Mouse (Mus musculus) gonadal fat pad, adult 2 months (tissue): ENCODE data around the gene Clpsl2. TPM values are rescaled to one million over a fixed set of nuclear protein-coding genes. Genes with fewer than 3 reads are reported as not detected.
"Not testable (repeated sequence)": the region's sequence is repeated elsewhere in the genome, so short reads cannot be mapped to it uniquely, and the experiment has no call there.

Experiments used
- DNase-seq: peaks from one replicate; pipeline ENCODE4 v3.0.0-alpha.2; 2012; ENCODE audit warnings: low read depth
- polyA plus RNA-seq: library from polyadenylated mRNA; depleted of rRNA; stranded (reverse); fragments of >200 nt; gene quantifications from 2 replicates; pipeline ENCODE4 v1.2.3, GENCODE M21; 2012

Gene Clpsl2
- polyA plus RNA-seq, 1 experiment = 1,738 TPM

DNA sequence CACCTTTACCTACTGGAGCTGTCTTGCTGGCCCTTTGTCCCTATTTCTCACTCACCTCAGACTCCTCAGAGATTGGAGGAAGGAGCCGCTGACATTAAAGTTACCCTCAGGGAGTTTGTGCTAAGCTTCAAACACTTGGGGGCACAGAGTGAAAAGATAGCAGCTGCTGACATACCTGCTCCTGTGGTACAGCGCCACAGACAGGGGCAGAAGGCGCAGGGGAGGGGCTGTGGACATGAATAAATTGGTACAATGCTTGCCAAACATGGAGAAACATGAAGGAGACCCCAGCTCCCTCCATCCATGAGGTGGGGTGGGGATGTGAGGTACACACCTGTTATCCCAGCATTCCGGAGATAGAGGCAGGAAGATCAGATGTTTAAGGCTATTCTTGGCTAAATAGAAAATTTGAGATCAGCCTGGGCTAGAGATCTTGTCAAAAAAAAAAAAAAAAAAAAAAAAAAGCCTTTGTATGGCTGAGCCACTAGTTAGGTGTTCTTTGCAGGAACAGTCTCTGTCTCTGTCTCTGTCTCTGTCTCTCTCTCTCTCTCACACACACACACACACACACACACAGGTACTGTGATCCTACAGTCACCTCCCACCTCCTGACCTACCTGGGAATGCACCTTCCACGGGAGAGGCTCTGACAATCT, 28.0 kb upstream of the Clpsl2 start:
- no peak for DNase-seq

DNA sequence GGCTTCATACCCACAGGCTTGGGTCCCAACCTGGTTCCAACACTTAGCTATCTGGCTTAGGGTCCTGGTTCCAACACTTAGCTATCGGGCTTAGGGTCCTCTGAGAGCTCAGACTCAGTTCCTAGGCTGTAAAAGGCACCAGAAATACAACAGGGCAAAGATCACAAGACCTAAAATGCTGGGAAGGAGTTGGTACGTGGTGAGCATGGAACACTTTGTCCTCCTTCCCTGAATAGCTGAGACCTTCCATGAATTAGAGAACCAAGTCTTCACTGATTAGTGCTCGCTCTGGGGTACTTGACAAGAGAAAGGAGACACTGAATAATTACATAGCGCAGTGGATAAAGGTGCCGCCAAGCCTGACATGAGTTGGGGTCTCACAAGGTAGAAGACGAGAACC, 27.3 kb upstream of the Clpsl2 start:
- no peak for DNase-seq

DNA sequence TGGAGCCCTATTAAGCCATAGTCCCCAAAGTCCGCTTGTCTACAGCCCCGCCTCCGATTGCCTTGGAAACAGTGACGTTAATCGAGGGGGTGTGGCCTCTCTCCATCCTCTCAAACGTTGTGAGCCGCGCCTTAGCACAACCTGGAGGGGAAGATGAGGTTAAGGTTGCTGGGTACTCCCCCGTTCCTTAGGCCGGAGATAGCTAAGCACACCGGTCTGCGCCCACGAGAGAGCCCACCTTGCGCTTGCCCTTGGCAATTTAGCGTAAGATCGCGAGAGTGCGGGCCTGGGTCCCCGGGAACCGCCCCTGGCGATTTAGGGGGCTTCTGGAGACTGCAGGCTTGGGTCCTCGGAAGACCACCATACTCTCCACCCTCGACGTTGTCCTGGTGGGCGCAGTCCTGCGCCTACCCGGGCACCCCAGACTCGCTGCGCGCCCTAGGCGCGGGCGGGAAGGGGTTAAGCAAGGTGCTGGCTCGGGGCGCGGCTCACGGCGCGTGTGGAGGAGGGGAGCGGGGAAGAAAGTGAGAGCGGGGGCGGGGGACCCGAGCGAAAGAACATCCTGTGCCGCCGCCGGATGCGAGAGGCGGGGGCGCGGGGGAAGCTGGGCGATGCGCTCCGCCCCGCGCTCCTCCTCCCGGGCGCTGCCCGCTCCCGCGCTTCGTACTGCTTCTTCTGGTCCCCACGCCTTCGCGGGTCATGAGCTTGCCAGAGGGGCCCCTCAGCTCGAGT, 26.4 kb upstream of the Clpsl2 start:
- no peak for DNase-seq

DNA sequence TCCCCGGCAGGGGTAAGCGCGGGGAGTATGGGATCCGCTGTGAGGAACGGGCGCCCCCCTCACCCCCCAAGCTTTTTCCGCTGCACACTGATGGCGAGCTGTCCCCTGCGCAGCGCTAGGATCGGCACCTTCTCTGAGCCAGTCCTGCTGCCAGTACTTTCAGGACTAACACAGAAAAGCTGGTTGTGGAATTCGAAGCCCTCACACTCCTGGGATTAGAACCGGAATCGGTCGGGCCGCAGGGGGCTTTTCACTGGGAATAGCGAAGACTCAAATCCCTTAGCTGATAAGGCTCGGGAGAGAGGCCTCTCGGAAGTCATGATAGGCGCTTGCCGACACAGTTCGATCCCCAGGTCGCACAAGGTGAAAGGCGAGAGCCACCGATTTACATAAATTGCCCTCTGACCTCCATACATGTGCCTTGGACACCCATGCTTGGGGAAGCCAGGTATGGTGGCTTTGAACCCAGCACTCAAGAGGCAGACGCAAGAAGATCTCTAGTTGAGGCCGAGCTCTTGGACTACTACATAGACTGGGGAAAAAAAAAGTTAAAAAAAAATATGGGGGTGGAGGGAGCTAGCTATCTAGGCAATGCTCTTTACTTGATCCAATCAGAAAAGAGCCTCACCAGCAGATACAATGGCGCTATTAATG, 25.7 kb upstream of the Clpsl2 start:
- no peak for DNase-seq

DNA sequence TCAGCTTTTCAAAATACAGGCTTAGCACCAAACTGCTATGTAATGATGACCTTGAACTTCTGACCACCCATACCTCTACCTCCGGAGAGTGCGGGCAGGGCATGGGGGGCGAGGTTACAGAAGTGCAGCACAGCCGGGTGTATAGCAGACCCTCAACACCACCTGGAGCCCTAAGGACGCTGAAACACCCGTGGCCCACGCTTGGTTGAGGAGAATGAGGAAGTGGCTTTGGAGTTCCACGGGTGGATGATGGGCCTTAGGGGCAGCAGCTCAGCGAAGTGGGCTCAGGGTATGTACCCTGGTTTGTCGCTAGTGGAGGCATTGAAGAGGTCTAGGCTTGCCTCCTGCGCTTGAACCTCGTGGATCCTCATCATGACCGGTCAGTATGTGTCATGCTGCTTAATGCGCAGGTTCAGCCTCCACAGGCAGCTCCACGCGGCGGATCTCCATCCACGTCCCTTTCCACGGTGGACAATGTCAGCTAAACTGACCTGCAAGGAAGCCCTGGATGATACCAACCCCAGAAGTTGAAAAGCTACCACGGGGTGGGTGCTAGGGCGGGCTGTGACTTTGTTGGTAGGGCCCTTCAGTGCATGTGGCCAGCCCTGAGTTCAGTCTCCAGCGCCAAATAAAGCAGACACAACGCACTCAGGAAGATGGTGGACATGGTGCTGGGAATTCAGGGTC, 25.1 kb upstream of the Clpsl2 start:
- no peak for DNase-seq

DNA sequence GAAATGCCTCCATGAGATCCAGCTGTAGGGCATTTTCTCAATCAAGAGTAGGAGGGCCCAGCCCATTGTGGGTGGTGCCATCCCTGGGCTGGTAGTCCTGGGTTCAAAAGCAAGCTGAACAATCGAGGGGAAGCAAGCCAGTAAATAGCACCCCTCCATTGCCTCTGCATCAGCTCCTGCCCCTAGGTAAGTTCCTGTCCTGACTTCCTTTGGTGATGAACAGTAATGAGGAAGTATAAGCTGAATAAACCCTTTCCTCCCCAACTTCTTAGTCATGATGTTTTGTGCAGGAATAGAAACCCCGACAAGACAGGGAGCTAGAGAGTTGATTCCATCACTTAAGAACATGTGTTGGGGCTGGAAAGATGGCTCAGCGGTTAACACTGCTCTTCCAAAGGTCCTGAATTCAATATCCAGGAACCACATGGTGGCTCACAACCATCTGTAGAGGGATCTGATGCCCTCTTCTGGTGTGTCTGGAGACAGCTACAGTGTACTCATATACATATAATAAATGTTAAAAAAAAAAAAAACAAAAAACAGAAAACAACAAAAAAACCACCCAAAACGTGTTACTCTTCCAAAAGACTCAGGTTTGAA, 24.3 kb upstream of the Clpsl2 start:
- DNase-seq = no peak

DNA sequence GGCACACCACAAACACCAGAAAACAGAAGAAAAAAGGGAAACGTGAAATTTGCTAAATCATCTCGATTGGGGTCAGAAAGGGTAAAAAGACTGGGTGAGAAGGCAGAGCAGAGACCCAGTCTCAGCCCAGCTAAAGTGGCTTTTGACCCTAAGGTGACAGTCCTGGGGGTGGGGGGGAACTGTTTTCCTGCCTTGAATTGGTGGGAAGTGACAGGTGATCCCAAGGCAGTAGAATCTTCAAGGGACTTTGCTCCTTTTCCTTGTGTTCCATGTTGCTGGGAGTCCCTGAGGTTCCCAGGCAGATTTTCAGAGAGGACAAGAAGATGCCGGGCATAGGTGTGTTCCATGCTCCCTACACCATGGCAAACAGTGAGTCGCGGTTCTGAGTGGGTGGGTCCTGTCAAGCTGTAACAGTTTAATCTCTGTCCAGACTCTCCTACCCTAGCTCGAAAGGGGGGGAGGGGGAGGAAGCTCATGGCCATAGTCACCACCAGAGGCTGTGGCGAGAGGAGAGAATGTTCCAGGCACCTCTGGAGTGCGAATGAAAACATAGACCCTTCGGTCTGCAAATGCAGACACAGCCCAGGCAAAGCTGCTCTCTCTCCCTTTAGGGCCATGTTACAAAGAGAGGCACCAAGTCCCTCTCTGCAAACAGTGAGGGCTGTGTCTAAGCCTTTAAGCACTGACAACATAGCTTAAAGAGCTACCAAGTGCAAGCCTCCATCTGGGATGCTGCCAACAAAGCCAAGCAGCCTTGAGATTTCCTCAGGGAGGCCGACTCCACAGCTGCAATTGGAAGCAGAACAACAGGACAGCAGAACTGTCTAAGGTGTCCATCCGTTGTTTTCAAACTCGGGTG, 21.8 kb upstream of the Clpsl2 start:
- DNase-seq = no peak

DNA sequence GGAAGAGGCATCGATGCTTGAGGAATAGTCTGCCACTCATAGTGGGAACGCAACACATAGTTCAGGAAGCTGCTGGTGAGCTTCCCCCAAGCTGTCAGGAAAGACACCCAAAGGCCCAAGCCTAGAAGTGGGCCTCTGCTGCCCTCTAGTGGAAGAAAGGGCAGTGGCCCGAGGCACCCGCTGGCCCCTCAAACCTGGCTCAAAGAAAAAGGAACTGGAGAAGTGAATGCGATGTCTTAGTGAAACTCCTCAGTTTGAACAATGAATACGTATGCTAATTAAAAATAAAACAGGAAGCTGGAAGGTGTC, 21.2 kb upstream of the Clpsl2 start:
- DNase-seq = no peak

DNA sequence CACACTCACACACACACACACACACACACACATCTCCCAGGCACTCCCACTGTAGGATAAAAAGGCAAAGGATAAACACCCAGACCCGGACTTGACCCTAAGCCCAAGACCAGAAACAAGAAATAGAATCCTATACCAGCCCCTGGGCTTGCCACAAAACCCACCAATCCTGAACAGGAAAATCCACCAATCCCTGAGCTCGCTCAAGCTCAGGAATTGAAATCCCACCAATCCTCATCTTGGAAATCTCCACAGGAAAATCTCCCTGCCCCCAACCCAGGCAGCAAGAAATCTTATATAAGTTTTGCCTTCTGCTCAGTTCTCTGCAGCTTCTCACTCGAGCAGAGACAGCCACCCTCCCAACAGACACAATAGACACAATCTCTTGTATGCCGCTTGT, 20.1 kb upstream of the Clpsl2 start:
- no peak for DNase-seq

DNA sequence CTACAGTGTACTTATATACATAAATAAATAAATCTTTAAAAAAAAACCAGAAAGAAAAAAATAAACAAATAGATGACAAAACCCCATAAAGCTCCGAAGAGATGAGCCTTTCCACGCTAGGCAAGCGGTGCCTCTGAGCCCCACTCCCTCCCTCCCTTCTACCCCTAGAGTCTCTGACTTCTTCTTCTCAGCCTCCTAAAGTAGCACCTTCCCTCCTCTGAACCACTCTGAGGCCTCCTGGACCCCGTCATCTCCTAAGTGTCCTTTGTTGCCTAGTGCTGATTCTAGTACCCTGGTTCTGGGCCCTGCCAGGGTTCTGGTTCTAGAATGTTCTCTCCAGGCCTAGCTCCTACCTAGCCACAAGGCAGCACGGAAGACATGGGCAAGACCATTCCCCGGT, 18.7 kb upstream of the Clpsl2 start, which contains the start of gene Armc12:
Gene Armc12, plus strand, starts transcription at position 301 of the 400 bp plus-strand sequence.
- no peak for DNase-seq

DNA sequence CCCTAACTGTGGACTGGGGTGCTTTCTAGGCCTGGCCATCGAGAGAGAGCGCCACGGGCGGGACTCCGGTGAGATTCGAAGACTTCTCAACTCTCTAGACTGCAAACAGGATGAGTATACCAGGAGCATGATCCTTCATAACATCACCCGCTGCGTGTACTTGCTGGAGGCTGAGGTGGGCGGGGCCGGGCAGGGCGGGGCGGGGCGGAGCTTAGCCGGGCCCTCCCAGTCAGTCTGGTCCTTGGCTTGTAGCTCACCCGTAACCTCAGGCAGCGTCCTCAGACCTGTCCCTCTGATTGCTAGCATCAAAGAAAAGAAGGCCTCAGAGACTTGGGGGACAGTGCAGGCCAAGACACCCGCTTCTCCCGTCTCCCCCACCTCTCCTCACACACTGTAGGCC, 17.3 kb upstream of the Clpsl2 start:
- DNase-seq = no peak

DNA sequence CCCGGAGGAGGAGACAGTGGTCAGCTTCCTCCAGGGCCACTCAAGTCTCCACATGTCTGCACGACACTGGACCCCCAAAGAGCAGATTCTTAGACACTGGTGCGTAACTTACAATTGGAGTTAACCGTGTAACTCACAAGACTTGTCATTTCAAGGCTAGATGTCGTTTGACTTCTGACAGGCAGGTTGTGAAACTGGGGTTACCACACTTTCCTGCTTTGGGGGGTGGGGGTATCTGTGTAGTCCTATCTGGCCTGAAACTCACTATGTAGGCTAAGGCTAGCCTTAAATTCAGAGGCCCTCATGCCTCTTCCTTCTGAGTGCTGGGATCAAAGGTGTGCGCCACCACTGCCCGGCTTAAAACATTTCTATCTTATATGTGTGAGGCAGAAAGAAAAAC, 16.7 kb upstream of the Clpsl2 start:
- no peak for DNase-seq

DNA sequence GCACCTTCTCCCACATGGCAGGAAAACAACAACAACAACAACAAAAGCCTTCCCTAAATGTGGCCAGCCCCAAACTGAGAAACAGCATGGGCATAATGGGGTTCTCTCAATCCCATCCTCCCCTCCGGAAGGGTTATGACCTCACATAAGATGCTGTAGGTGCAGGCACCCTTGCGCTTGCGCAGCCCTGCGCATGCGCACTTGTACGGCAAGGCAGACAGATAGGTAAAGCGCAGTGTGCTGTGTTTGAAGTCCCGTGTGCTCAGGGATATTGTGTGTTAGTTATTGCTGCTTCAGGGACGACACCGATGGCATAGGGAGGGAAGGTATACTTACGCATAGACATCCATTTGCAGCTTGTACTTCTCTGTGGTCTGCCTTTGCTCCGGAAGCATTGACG, 15.9 kb upstream of the Clpsl2 start:
- DNase-seq = no peak

DNA sequence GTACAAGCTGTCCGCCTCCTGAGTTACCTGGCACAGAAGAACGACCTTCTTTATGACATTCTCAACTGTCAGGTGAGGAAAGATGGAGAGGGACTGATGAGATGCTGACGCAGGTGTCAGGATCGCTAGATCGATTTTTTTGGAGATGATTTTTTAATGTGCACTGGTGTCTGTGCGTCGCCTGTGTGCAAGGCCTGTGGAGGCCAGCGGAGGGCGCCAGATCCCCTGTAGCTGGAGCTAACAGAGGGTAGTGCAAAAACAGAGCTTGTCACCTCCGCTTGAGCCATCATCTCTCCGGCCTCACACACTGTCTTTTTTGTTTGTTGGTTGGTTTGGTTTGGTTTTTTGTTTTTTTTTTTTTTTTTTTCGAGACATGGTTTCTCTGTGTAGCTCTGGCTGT, 11.3 kb upstream of the Clpsl2 start:
- no peak for DNase-seq

DNA sequence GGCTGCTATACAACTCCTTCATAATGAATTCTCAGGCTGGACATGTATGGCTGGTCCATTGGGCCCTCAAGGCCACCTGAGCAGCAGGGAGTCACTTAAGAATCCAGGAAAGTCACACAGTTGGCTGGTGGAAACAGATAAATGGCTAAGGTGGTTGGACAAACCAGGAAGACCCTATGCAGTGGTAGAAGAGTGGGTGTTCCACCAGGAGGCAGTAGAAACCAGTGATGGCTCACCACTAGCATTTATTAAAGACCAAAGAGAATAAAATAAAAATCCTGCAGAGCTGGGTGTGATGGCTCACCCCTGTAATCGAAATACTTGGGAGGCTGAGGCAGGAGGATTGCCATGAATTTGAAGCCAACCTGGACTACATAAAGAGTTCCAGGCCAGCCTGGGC, 2.3 kb upstream of the Clpsl2 start:
- no peak for DNase-seq

DNA sequence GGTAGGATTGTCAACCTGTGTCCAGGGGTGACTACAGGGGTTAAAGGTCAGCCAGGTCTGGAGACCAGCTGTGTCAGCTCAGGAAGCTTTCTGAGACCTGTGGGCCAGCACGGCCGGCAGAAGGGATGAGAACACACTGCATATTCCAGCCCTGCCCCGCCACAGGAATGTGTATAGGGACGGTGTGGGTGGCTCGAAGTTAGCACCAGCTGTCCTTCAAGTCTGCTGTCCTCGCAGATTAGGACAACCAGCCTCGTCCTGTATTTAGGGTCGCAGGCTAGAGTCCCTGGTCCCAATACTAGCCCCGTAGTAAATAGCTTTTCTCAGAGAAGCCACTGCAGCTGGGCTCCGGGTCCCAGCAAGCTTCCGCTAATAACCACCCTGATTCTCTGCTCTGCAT, 661 bp upstream of the Clpsl2 start:
- DNase-seq = no peak

DNA sequence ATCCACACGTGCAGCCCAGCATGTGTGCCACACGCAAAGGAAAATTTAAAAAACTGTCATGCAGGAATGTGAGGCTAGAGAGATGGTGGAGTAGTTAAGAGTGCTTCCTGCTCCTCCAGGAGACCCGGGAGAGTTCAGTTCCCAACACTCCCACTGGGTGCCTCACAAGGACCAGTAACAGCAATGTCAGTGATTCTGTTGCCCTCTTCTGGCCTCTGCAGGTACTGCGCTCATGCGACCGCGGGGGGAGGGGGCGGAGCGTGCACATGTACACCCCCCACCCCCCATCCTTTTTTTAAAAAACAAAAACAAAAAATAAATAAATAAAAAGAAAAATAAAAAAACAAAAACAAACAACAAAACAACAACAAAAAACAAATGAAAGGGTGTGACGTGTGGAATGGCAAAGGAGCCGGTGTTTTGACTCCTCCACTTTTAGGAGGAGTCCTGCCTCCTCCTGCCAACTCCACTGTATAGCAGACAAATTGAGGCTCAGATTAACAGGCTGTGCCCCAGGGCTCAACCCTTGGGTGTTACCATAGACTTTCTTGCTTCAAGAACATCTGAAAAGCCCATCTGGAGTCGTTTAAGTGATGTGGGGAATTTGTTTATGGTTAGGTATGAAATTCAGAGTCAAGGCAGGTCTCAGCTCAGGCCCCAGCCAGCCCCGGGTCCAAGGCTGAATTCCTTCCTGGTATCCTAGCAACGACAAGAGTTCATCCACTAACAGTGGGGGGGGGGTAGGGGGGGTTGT, 4.0 kb downstream of the Clpsl2 start:
- no peak for DNase-seq

DNA sequence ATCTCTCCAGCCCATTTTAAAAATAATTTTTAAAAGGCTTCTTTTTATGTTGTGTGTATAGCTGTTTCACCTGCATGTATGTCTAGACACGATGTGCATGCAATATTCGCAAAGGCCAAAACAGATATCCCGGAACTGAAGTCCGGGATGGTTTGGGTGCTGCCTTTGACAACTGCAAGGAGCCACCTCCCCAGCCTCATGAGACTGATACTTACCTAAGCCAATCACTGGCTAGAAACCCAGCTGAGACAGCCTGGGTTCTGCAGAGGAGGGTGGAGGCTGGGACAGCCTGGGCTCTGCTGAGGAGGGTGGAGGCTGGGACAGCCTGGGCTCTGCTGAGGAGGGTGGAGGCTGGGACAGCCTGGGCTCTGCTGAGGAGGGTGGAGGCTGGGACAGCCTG, 4.8 kb downstream of the Clpsl2 start:
- DNase-seq = not testable (repeated sequence)

DNA sequence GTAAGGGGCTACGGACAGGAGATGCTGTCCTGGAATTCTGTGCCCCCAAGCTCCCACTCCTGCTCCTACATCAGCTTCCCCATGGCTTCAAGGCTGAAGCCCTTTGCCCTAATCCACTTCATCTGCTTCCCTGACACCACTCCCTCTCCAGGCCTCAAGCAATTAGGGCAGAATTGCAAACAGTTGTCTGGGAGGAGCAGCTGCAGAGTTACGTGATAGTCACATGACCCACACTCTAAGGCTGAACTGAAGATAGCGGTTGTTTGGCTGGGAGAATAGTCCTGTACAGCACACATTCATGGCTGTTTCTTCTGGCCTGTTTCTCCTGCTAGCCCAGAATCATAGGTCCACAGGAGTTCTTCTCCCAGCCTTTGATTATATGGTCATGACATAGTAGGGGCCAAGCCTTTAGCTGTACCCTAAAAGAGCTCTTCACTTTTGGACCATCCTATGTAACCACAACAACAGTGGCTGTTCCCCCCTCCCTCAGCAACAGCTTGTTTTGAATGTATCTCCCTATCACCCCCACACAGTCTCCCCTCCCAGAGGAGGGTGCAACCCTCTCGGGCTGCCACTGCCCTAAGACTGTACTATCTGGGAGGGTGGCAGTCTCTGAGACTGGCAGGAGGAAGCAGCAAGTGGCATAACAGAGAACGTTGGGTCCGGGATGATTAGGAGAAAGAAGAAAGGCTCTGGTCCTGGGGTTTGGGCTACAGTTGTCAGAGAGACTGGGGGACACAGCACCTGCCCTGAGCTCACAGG, 7.6 kb downstream of the Clpsl2 start:
- DNase-seq = no peak

DNA sequence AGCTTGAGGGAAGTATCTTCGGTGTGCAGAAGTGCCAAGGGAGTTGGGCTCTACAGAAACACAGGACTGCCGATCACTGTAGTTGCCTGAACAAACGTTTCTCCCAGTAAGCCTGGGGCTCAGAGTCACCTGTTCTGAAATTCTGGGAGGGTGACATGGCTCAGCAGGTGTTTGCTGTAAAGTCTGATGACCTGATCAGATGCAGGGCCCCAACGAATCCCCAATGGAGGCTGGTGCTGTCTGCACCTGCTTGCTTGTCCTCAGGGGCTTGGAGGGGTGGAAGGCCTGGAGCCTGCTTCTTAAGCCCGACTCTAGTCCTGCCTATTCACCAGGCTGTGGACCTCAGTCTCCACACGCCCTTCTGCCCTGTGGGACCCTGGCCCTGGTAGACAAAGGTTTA, 8.6 kb downstream of the Clpsl2 start:
- DNase-seq = no peak
